Mouse (Mus musculus): ENCODE measurements around the gene Gbp3.

- TF ChIP-seq CTCF (IDR thresholded peaks at IDR 0.05; ENCODE audit: borderline replicate concordance, insufficient read depth, low read length) (no peak), POLR2A (IDR thresholded peaks at IDR 0.05; ENCODE audit: low read depth, low read length) (no peak)
Observed at GRCm38 (mm10) chr3:142583067-142583466, 23.2 kb downstream of the Gbp3 start.
